Mouse (Mus musculus): ENCODE data around the gene Slfn8. TPM values are rescaled to one million over a fixed set of nuclear protein-coding genes. Genes with fewer than 3 reads are reported as not detected.

Gene Slfn8
- 100 to 1,000 TPM in 1 of 2 experiments, 10 to 100 TPM in 1; 66.2 to 118 TPM for polyA plus RNA-seq (2017; shearing (Covaris generic))

DNA sequence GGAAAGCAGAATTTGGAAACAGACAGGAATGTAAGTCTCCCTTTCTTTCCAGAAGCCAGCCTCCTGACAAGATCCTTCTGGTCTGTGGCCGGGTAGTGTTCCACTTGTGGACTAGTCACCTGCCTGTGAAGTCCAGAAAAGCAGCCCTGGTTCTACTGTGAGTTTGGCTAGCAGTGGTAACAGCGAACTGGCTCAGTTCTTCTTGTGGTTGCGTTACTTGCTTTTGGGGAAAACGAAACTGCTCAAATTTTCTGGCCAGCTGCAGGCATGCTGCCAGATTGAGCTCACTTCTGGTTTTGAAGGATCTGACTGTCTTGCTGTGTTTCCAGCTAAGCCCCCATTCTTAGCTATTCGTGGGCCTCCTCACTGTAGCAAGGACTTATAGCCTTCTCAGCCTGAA, at the start of gene Slfn8:
TSS of gene Slfn8 (minus strand) at position 190 of the 400 bp plus-strand sequence.

DNA sequence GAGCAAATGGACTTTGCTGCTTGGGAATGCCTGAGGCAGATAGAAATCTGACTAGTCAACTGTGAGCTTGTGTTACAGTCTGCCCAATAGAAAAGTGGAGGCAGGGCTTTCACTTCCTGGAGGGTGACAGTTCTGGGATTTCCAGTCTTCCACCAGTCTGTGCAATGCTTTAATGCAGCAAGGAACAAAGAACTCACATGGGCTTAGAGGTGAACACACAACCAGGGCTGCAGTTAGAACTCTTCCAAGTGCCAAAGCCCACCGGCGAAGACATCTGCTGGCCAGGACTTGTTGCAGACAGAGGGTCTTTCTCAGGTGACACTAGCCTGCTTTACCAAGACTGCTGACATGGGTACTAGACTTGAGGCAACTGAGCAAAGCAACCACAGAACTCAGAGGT, 44.3 kb upstream of the Slfn8 start, which contains the start of gene Slfn2:
TSS of gene Slfn2 (plus strand) at position 167 of the 400 bp plus-strand sequence.

DNA sequence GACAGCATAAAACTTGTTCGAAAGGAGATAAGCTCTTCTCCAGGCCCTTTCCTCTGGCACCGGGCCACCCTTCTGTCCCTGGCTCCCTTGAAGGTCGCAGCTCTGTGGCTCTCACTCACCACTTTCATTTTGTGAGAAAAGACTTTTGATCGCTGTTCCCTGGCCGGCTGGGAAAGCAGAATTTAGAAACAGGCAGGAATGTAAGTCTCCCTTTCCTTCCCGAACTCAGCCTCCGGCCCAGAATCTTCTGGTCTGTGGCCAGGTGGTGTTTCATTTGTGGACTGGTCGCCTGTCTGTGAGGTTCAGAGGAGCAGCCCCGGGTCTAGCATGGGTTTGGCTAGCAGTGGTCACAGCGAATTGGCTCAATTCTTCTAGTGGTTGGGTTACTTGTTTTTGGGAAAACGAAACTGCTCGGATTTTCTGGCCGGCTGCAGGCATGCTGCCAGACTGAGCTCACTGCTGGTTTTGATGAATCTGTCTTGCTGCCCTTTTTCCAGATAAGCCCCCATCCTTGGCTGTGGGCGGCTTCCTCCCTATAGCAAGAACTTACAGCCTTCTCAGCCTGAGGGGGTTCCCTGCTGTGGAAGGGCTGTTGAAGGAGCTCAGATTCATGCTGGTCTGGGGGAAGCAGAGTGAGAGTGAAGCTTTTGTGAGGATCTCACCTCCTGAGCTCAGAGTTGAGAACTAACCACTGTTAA, 29.0 kb downstream of the Slfn8 start, which contains the start of gene Slfn9:
TSS of gene Slfn9 (minus strand) at position 362 of the 698 bp plus-strand sequence.

Other genes starting within 250 kb of the Slfn8 start
- 10 to 100 TPM; 28.6 to 32.2 TPM for gene Lig3, start 239.7 kb downstream of the Slfn8 start, polyA plus RNA-seq (2017; shearing (Covaris generic))
- 10 to 100 TPM; 13.0 to 15.8 TPM for gene Rffl, start 149.6 kb downstream of the Slfn8 start, polyA plus RNA-seq (2017; shearing (Covaris generic))
- gene Rad51d, start 130.2 kb downstream of the Slfn8 start, polyA plus RNA-seq (2017; shearing (Covaris generic)), result 10 to 100 TPM; 30.1 to 32.6 TPM
- under 1 TPM in 1 of 2 experiments, not detected in 1; 0.26 TPM for gene Fndc8, start 128.7 kb downstream of the Slfn8 start, polyA plus RNA-seq (2017; shearing (Covaris generic))
- gene Nle1, start 112.4 kb downstream of the Slfn8 start, polyA plus RNA-seq (2017; shearing (Covaris generic)), result 10 to 100 TPM; 23.2 to 33.4 TPM
- under 1 TPM in 1 of 2 experiments, not detected in 1; 0.23 TPM for gene Unc45b, start 110.3 kb downstream of the Slfn8 start, polyA plus RNA-seq (2017; shearing (Covaris generic))
- 10 to 100 TPM; 28.1 to 34.1 TPM for gene Slfn5, start 69.5 kb downstream of the Slfn8 start, polyA plus RNA-seq (2017; shearing (Covaris generic))
- gene Slfn9, start 29.0 kb downstream of the Slfn8 start, polyA plus RNA-seq (2017; shearing (Covaris generic)), result 10 to 100 TPM in 1 of 2 experiments, 1 to 10 TPM in 1; 7.4 to 18.8 TPM
- 1,000 to 10,000 TPM in 1 of 2 experiments, 100 to 1,000 TPM in 1; 613 to 1,021 TPM for gene Slfn2, start 44.3 kb upstream of the Slfn8 start, polyA plus RNA-seq (2017; shearing (Covaris generic))
- gene Slfn1, start 96.0 kb upstream of the Slfn8 start, polyA plus RNA-seq (2017; shearing (Covaris generic)), result 100 to 1,000 TPM; 249 to 553 TPM
- gene Slfn4, start 154.4 kb upstream of the Slfn8 start, polyA plus RNA-seq (2017; shearing (Covaris generic)), result under 1 TPM; 0.29 to 0.31 TPM
- 1 to 10 TPM; 4.7 to 6.5 TPM for gene Slfn3, start 170.5 kb upstream of the Slfn8 start, polyA plus RNA-seq (2017; shearing (Covaris generic))